Mouse (Mus musculus): Measurements from ENCODE around the gene Cdc42ep3.

Cdc42ep3 gene

DNA sequence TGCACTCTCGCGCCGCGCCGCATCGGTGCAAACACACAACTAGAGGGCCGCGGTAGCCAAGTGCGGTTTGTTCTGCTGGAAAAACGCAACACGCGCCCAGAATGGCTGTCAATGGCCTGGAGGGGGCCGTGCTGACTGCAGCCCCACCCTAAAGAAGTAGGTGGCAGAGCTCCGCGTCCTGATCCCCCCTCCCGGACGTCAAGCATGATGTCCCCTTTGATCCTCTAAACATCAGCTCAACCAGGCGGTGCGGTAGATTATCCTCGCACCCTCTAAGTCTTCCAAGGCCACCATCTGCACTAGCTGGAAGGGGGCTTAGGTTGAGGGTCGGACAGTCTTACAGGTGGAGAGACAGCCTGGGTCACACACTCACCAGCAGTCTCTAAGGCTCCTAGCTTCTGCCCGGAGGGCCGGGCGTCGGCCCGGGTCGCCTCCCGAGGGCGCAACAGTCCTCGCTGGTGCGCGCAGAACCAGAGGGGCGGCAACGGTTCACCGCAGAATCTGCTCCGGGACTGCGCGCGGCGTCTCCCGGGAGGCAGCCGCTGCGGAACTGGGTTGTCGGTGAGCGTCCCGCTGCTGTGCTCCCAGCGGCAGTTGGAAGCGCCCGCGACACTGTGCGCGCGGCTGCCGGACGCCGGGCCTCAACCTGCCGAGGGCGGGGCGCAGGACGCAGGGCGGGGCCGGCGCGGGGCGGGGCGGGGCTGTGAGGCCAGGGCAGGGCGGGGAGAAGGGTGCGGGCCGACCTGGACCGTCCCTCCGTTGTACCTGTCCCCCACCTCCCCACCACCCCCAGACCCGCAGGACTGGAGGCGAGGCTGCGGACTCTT lies at the start of gene Cdc42ep3:
Gene Cdc42ep3 (minus strand): TSS at position 648 of the 827 bp plus-strand sequence.
- peak; percentile 66 for DNase-seq

DNA sequence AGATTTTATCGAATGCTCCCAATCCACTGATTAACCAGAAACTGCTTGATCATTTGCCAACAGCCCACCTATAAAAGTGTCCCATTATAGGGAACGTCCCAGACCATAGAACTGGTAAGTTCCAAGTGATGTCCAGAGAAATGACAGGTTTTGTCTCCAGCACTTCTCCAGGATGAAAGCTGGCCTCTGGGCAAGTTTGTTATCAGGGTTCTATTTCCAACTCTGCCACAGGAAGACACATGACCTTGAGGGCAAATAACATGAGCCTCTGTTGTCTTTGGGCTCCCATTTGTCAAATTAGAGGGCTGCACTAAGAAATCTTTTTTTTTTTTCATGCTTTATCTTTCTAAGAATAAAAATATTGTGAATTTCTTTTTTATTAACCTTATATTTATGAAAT lies 45.5 kb upstream of the Cdc42ep3 start:
- DNase-seq, result no peak

DNA sequence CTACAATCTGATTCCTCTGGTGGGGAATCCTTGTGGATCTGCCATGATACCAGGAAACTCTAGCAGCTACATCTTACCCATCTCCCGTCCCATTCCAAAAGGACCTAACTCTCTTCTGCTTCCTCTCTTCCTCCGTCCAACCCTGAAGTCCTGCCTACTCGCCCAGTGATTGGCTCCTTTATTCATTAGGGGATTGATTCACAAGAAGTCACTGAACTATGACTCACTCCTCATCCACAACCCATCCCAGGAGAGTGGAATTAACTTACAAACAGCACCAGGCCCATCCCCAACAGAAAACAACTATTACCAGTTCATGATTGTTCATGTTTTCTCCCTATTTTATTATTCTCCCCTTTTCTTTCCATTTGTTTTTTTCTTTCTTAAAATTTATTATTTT lies 43.5 kb upstream of the Cdc42ep3 start:
- no peak for DNase-seq

DNA sequence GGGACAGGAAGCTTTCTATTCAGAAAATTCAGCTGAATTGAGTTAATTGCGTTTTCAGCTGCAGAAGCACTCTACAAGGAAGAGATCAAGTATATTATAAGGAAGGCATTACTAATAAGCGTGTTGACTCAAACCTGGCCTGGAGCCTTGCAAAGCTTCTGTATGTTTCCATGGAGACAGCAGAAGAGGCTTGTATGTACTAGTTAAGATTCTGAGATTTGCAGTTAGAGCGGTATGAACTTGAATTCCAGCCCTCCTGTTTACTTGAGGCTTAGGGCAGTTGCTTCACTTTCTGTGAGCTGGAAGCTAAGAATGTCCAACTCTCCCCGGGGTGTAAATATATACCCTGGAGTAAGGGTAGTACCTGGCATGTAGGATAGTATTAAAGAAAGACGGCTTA lies 39.9 kb upstream of the Cdc42ep3 start:
- DNase-seq, result no peak

DNA sequence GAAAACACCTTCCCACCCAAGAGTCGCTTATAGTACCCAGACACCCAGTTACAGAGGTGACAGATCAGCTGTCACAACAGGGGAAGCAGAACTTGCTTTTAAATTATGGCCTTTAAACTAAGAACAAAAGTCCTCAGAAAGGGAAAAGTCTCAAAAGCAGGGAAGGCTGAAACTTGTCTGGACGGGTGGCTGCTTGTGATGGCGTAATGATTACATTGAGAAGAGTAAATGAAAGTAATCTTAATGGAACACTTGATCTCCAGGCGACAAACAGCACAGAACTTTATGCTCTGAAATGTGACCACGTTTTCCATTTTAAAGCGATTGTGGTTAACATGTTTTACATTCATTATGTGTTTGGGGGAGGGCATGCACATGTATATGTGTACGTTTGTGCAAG lies 39.0 kb upstream of the Cdc42ep3 start:
- DNase-seq, result no peak

DNA sequence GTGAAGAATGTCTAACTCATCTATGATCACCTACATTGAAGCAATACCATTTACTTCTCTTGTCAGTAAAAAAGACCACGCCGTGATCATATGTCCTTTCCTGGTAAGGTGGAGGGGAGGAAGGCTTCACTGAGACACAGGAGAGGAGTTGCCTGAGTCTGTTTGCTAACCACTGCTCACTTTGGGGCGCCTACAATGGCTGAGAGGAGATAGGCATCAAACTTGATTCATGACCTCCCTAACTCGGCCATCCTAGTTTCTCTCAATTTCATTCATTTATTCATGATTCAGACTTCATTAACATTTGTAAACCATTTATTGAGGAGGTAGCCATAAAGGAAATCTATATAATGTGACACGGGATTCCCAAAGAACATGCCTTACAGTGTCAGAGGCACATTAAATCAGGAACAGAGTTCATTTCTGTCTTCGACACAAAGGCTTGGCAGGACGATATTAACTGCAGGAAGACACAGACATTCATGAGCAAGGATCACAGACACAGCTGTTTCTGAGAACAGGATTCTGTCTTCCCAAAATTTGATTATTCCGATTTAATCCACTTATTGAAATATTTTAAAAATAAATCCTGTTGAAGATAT lies 32.7 kb upstream of the Cdc42ep3 start:
- no peak for DNase-seq

DNA sequence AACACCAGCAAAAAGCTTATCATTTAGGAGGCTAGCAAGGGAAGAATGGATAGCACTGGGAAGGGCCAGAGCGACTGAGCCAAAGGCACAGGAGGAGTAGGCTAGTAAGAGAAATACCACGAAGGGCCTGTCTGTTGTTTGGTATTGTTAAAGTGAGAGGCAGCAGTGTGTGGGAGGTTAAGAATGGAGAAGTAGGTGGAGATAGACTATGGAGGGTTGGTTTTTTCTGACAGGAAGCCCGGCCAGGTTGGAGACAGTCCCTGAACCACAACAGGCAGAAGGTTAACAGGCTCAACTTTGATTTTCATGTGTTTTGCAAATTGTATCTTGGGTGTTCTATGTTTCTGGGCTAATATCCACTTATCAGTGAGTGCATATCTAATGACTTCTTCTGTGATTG lies 26.6 kb upstream of the Cdc42ep3 start:
- DNase-seq, result no peak

DNA sequence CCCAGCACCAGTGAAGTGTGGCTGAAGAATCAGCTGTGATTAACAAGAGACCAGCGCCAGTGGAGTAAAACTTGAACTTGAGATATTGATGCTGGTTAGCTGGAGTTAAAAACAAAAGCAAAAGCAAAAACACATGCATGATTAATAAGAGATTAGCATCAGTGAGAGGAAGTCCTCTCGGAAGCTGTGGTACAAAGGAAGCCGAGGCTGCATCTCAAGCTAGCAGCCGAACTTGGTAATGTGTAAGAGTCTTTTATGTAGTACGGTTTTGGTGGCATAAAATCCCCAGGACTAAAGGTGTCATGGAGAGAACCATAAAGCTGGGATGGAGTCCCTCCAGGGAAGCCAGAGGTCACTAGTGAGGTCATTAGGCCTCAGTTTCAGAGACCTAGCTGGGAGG lies 24.3 kb upstream of the Cdc42ep3 start:
- DNase-seq, result no peak

DNA sequence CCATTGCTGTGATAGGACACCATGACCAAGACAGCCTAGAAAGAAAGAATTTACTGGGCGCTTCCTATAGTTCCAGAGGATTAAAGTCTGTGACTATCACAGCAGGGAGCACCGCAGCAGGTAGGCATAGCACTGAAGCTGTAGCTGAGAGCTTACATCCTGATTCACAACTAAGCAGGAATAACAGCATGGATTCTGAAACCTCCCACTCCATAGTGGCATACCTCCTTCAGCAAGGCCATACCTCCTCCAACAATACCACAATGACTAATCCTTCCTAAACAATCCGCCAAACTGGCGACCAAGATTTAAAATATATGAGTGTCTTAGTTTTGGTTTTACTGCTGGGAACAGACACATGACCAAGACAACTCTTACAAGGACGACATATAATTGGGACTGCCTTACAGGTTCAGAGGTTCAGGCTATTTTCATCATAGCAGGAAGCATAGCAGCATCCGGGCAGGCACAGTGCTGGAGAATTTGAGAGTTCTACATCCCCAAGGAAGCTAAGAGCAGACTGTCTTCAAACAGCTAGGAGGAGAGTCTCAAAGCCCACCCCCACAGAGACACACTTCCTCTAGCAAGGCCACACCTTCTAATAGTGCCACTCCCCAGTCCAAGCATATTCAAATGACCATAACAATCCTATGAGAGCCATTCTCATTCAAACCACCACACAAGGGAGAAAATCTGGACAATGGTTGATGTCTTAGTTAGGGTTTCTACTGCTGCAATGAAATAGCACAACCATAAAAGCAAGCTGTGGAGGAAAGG lies 21.7 kb upstream of the Cdc42ep3 start:
- DNase-seq, result no peak

DNA sequence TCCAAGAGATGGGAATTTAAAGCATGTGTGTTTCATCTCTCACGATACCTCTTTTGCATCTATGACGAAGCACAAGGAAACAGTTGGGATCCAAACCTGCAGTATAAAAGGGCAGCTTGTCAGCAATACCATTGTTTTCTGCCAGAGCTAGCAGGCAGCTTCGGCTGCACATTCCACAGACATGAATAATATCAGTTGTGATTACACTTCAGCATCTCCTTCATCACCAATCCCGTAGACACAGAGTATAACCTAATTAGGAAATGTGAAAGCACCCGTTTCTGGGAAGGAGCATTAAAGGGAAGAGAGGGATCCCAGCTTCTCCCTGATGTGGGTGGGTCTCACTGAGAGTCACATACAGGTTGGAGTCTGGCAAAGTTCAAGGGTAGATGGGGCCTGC lies 18.1 kb upstream of the Cdc42ep3 start:
- DNase-seq, result no peak

DNA sequence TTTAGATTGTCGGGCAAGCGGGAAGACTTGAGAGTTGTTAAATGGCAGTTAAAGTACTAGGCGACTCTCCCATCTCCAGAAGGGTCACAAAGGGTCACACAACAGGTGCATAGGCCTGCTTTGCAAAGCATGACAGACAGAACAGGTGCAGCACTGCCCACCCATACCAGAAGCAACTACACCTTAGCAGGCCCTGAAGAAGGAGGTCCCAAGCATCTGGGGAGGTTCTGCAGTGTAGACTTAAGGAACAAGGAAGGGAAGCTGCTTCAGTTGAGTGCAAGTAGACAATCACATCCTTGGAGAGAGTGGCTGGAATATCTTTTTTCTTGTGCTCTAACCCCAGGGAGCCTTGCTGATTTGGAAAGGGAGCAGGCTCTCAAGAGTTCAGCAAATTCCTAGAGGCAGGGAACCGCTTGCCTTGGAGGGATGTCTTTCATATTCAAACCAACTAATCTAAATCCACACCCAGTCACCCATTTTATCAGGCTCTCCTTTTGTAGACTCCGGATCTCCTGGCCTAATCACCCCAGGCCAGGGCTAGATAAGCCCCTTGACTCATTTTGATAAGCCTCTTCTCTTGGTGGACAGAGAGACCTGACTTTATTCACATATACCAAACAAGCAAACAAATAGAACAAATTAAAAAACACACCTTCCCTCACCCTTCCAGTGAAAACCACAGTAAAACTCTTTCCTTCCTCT lies 10.0 kb upstream of the Cdc42ep3 start:
- no peak for DNase-seq

DNA sequence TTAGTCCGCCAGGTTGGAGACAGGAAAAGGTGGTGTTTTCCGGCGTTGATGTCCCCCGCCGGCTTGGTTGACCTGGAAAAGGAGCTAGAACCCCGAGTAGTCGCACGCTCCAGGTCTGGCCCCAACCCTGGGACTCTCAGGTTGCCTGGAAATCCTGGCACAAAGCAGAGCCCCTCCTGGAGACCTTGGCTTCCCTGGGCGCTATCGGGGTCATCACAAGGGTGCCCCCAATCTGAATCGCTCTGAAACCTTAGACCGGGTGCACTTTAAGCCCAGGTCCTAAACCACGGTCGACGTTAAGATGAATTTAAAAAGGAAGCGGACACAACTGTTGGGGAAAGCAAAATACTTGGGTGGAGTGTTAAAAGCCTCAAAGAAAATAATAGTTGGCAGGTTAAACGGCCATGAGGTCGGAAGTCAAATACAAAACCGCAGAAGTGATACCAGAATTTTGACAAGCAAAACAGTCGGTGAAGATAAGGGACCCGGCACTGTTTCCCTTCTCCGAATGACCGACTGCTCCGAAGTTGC lies 1.2 kb upstream of the Cdc42ep3 start:
- DNase-seq, result no peak

DNA sequence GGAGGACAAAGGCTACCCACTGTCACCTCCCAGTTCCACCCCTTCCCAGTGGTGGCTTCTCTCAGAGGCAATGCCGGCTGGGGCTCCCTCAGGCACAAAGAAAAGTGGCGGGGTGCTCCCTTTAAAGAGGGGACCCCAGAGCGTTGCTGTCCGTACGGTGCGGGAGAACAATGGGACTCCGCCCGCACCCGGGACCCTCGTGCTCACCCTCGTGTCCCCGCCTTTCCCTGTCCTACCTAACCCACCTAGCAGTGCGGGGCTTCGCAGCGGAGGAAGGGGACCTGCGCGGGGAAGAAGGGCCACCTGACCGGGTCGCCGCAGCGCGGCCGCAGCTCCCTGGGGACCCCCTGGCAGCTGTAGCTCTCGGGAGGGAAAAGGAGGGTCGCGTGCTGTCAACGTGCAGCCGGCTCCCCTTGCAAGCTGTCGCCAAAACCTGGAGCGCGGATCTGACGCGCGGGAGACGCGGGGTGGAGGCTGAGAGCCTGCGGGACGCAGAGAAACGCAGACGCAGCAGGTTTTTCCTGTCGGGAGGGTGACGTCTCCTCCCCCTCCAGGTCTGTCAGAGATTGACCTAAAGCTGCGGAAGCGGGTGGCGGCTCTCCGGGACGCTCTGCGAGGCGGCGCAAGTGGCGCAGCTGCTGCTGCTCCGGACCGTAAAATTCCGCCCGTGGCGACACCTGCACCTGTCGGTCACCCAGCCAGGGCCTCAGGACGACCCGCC lies 540 bp upstream of the Cdc42ep3 start:
- peak; percentile 76 for DNase-seq

DNA sequence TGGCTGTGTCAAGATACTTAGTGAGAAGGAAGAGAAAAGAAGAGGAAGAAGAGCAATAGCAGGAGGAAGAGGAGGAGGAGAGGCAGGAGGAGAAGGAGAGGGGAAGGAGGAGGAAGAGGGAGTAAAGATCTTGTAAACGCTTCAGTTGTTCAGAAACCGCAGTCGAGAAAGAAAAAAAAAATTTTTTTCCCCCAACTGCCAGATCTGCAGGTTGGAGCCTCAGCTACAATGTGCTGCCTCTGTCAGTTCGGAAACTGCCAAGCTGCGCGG lies 782 bp downstream of the Cdc42ep3 start:
- no peak for DNase-seq

DNA sequence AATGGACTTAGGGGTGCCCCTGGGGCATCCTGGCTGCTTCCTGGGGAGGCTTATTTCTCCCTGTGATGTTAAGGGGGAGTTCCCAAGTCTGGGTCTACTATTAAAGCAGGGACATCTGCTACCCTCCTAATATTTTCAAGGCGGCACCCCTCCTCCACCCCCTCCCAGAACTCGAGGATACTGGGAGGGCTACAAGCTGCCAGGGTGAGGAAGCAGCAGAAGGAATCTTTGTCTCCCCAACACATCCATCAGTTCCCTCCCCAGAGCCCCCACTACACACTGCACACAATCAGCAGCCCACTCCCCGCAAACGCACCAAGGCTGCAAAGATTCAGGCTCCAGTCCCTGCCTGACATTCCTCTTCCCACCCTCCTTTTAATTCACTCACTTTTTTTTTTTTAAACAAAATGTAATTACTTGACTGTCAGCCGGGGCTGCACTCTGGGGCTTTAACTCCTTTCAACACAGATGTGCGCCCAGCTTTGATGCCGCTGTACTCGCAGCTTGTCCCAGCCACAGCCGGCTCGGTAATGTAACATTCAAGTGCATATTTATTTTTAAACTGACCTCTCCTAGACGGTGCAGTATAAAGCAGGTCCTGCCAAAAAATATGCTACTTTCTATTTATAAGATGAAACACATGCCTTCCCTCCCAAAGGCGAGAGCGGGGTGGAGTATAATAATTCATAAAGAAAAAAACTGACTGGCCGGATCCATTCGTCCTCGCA lies 1.3 kb downstream of the Cdc42ep3 start:
- no peak for DNase-seq

DNA sequence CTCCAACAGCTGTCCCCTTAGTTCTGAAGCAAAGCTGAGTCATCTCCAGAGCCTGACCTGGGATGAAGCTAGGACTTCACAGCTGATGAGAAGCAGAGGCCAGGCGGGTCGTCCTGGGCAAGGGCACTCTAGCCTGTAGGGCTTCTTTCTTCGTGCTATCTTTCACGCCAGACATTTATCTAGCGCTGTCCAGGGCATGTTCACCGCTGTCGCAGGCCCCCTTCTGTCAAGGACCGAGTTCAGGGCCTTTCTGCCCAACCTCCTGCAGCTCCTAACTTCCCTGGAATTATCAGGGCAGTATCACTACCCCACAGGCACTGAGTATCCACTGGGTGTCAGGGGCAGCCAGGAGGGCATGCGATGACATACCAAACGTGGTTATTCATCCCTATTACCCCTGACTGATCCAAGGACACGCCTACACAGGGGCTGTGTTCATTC lies 4.1 kb downstream of the Cdc42ep3 start:
- no peak for DNase-seq

DNA sequence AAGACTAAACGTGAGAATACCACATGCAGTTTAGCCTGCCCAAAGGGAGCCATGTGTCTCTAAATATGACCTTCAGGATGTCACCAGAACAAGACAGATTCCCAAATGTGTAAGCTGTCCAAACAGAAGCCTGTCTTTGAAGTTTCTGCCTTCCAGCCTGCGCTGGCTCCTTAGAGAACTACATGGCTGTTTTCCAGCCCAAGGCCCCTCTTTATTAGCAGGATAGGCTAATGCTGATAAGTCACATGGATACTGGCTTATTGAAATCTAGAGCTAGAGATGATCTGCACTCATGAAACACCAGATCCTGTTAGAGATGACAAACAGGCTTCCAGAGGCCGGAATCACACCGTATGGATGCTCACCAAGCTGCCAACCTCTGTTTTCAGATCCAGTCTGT lies 5.5 kb downstream of the Cdc42ep3 start:
- DNase-seq, result no peak

DNA sequence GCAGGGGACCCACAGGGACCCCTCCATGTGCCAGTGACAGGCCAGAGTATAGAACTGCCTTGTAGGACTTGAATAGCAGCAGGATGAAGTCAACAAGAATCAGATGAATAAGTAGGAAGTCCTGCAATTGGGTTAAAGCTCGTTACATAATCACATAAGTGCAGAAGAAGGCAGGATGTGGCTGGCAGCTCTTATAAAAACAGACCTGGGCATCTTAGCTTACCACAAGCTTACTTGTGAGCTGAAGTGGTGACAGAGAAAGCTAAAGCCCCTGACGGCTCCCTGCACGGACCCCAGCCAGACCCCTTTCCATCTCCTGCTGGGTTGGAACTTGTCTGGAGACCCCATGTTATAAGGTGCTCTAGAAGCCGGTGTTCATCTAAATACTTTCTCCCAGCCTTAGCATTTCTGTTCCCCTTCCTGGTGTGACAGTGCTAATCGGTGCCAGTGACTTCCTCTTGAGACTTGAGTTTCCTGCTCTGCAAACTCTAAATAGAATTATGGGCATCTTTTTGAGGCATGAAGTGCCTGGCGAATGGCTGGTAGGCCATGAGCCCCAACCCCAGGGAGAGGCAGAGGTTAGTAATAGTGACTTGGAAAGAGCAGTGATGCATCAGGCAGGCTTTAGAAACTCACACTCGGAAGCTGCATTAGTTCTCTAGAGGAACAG lies 6.8 kb downstream of the Cdc42ep3 start:
- DNase-seq, result no peak

DNA sequence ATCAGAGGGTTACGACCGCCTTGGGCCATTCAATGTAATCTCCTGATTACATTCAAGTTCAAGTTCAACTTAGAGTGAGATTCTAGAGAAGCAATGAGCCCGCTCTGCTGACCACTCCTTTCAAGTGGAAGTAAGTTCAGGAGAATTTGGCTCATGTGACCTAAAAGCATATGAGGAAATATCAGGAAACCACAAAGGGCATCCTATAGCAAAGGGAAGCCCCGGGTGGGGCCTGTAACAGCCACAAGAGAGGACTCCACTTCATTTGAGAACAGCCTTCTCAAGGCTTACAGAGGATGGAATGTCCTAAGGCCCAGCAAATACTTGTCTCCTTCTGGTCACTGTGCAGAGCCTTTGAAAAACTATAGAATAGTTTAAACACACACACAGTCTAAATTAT lies 7.6 kb downstream of the Cdc42ep3 start:
- no peak for DNase-seq

DNA sequence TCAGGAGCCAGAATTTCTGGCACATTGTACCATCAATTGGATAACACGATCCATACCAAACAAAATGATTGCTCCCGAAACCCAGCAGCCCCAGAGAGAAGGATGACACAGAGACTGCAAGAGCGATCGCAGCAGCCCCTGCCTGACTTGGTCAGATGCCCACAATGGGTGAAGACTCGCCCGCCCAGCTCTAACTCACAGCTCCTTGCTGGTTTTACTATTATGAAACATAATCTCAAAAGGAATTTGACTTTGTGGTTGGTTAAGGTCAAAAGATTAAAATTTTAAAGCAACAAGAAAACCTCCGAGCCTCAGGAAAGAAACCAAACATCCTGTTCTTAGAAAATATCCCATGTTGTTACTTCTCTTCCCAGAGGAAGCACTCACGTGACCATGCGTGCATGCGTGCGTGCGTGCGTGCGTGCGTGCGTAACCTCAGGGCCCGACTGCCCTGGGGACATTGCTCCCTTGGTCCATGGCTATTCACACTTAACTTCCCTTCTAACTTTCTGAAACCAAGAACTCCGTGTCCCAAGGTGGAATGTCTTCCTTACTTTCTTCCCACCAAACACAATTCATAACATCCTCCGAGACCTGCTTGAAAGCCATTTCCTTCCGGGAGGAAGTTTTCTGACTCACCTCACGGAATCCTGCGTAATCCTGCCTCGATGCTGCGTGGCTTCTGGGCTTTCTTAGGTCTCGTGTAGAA lies 9.7 kb downstream of the Cdc42ep3 start:
- DNase-seq, result no peak
